Mouse (Mus musculus) myocyte (in vitro differentiated cells): ENCODE measurements around the gene Serpinh1.

Experiments used
- CEBPB ChIP-seq: IDR thresholded peaks from 2 replicates; pipeline ENCODE4 v1.6.1; 2011; ENCODE audit warnings: mild to moderate bottlenecking, moderate library complexity; ENCODE audit not compliant: poor library complexity, insufficient read depth, severe bottlenecking
- MAX ChIP-seq: IDR thresholded peaks from one replicate; pipeline ENCODE4 v1.6.1; 2011; ENCODE audit warnings: low read depth, mild to moderate bottlenecking, control low read depth
- MYOD1 ChIP-seq, 3 experiments: IDR thresholded peaks; one replicate each; pipeline ENCODE4 v1.6.1; 2011; ENCODE audit warnings: control low read depth in 2 of 3, low read depth in 2 of 3, mild to moderate bottlenecking in 2 of 3, moderate library complexity in 1 of 3; ENCODE audit not compliant: insufficient read length in 2 of 3, control insufficient read depth in 1 of 3
- POLR2A ChIP-seq: IDR thresholded peaks from one replicate; pipeline ENCODE4 v1.6.1; 2011; ENCODE audit warnings: low read depth, mild to moderate bottlenecking, control low read depth, moderate library complexity; ENCODE audit not compliant: insufficient read length
- POLR2AphosphoS2 ChIP-seq: IDR thresholded peaks from one replicate; pipeline ENCODE4 v1.6.1; 2011; ENCODE audit warnings: low read depth, control low read depth; ENCODE audit not compliant: insufficient read length
- REST ChIP-seq: IDR thresholded peaks from one replicate; pipeline ENCODE4 v1.6.1; 2011; ENCODE audit warnings: mild to moderate bottlenecking, control low read depth, moderate library complexity; ENCODE audit not compliant: insufficient read depth, insufficient read length
- TCF12 ChIP-seq: IDR thresholded peaks from one replicate; pipeline ENCODE4 v1.6.1; 2011; ENCODE audit warnings: mild to moderate bottlenecking, control low read depth; ENCODE audit not compliant: poor library complexity, insufficient read depth, severe bottlenecking
- USF1 ChIP-seq: IDR thresholded peaks from one replicate; pipeline ENCODE4 v1.6.1; 2011; ENCODE audit warnings: low read depth, mild to moderate bottlenecking, control low read depth, moderate library complexity

GRCm38 (mm10) chr7:99360803-99361414, 7.9 kb upstream of the Serpinh1 start:
- TF ChIP-seq MAX (no peak), USF1 (no peak), TCF12 (no peak), POLR2AphosphoS2 (no peak), POLR2A (peak; percentile 6), REST (no peak), CEBPB (no peak), MYOD1 (IDR thresholded peaks at IDR 0.05; ENCODE audit: control insufficient read depth in 1 of 3, insufficient read length in 2 of 3, low read depth in 2 of 3) (no peak)
